Mouse (Mus musculus) erythroblast, adult 5-6 weeks (primary cell): ENCODE results near the gene Susd3. TPM values are rescaled to one million over a fixed set of nuclear protein-coding genes. Genes with fewer than 3 reads are reported as not detected.

ENCODE experiments used
- ATAC-seq: replicated peaks from 2 replicates; pipeline ENCODE4 v1.8.0; 2016; ENCODE audit warnings: moderate number of reproducible peaks, mild to moderate bottlenecking, moderate TSS enrichment, inconsistent platforms; ENCODE audit not compliant: poor library complexity, low FRiP score, severe bottlenecking
- total RNA-seq, 2 experiments: library from RNA; stranded (forward) in 1 of 2; stranded (reverse) in 1 of 2; fragments of 150-400 nt in 1 of 2; fragments of 200-764, 138-1000 nt in 1 of 2; gene quantifications; 2 replicates each; pipeline versions ENCODE4 v1.2.3 to v1.2.4; 2015 to 2017; ENCODE audit warnings: low replicate concordance in 2 of 2

The Susd3 gene
- total RNA-seq, 2 experiments from 2014 or later: 1.5 to 5.2 TPM

DNA sequence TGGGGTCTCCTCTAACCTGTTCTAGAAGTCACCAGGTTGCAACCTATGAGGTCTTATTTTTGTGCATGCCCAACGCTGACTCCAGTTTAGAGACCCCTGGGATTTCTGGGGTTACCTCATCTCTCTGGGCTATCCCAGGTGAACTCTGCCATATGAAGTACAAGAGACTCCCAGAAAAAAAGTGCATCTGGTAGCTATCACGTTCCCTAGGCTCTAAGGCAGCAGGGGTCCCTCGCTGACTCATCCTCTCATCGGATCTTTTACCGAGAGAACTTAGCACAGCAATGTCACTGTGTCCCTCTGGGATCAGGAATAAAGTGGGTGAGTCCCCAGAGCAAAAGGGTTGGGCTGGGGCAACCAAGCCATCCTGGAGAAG is 33.4 kb downstream of the Susd3 start:
- ATAC-seq: no peak

DNA sequence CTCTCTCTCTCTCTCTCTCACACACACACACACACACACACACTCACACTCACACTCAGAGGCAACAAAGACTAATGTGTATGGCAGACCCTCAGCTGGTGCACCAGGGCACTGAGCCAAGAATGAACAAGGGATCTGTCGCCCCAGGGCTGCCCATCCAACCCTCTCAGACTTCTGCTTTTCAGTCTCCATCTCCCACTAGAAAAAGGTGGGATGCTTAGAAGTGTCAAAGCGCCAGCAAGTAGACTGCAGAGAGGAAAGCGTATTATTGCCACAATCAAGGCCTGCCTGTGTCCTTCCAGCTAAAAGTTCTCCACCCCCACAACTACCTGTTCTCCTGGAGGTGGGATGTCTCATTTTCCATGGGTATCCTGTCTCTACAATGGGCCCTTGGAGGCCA is 34.1 kb downstream of the Susd3 start:
- no peak for ATAC-seq

DNA sequence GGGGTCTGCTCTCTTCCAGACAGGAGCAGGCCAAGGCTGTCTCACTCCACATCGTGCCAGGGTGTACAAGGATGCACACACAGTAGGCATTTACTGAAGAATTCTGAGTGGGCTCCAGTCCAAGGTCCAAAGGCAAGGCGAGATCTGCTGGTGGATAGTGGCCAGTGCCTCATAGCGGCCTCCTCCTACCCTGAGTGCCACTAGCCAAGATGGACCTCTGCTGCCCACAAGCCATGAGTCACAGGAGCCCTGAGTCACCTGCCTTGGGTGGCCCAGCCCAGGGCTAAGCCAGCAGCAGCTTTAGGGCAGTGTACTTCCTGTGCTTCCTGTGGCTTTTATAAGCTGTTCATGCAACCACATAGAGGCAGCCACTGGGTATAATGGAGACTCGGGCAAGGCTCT is 35.0 kb downstream of the Susd3 start:
- no peak for ATAC-seq

DNA sequence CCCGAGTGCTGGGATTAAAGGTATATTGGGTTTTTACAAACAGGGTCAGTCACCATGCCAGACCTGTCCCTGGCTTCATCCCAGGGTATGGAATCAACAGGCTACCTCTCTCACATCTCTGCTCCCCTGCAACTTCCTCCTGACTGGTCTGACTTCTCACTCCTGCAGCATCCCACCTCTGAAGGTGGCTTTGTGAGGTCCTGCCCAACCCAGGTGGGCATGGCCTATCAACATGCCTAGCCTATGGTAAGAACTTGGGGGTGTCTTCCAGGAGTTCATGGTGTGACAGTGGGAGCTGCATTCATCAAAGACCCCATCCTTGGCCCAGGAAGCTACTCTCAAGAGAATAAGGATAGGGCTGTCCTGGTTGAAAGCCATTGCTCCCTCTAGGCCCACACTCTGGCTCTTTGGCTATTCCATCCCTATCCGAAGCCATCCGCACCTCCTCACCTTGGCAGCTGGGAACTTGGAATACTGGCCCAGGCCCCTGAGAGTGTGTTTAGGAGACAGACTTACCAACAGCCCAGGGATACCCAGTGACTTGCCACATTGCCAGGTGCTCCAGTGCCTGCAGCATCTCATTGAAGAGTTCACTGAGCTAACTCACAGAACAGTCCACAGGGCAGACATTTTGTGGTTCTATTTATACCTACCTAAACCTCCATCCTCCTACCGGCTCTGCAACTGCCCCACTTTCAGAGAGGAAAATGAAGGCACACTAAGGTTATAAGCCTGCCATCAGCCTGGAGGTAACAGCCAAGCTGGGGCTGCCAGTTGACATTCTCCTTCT is 35.6 kb downstream of the Susd3 start:
- no peak for ATAC-seq

DNA sequence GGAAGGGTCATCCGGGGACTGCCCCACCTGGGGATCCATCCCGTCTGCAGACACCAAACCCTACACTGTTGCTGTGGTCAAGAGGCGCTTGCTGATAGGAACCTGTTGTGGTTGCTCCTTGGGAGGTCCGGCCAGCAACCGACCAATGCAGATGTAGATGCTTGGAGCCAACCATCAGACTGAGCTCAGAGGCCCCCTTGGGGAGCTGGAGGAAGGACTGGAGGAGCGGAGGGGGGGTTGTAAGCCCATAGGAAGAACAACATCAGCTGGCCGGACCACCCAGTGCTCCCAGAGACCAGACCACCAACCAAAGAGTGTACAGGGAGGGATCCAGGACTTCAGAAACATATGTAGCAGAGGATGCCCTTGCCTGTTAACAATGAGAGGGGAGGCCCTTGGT is 39.2 kb downstream of the Susd3 start:
- ATAC-seq: no peak

DNA sequence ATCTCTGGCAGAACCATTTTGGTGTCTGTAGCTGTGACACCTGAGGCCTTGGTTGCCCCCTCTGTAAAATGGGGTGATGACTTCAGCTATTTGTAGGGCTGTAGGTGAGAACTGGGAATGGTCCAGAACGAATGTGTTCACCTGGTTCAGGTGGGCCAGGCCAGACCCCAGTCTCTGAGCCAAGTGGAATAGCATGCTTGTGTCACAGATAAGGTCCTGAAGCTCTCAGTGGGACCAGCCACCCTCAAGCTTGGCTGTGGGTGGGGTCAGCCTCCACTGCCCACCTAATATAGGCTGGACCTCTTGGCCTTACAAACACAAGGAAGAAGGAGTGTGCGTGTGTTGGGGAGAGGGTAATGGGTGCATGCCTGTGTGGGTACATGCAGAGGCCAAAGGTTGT is 42.2 kb downstream of the Susd3 start:
- ATAC-seq: no peak

DNA sequence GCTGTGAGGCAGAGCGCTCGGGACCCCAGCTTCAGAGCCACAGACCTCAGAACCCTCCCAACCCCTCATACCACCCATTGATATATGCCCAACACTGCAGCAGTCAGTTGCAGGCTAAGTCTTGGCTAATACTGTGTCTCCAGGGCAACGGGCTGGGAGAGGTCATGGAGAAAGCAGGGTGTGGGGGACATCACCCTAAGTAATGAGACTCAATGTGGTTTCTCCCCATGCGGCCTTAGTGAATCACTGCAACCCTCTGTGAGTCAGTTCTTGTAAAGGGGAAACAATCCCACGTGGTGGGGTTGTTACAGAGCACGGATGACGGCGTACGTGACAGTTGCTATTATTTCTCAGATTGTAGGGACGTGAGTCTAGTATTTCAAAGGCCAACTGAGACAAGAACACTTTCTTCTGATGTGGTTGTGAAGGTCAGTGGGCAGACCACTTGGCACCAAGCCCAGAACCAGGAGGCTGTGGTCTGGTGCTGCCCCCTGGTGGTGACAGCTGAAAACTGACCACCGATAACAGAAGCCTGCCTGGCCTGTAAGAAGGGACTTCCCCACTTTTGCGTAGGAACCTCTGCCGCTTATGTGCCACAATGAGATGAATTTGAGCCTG is 43.0 kb downstream of the Susd3 start:
- ATAC-seq: peak; percentile 74

DNA sequence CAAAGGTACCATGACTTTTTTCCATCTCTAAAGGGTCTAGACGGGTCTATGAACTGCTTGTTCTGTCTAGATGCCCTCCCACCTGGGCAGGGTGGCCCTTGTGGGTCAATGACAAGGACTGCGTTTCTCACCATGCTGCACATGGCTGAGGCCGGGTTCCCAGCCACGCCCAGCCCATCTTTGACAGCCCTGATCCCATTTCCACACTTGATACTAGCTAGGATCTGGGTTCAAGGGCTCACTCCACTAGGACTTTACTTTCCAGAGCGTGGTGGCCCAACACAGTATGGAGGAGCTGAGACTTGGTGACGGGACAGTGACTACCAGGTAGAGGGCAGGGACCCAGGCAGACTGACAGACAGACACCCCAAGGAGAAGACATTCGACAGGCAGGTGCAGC is 46.0 kb downstream of the Susd3 start:
- no peak for ATAC-seq

DNA sequence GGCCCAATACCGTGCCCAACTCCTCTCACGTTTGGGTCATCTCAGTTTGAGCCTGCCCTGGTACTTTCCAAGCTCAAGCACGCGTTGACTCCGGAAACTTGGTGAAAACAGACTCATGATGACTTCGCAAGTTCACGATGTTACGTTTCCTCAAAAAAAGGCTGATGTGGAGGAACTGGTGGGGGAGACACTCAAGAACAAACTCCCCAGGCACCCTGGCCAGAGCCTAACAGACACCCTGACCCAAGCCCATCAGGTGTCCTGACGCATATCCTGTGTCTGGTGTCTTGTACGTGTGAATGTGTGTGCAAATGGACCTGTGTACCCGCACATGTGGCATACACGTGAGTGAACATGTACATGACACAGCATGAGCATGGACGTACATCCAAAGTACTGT is 47.8 kb downstream of the Susd3 start:
- ATAC-seq: no peak

DNA sequence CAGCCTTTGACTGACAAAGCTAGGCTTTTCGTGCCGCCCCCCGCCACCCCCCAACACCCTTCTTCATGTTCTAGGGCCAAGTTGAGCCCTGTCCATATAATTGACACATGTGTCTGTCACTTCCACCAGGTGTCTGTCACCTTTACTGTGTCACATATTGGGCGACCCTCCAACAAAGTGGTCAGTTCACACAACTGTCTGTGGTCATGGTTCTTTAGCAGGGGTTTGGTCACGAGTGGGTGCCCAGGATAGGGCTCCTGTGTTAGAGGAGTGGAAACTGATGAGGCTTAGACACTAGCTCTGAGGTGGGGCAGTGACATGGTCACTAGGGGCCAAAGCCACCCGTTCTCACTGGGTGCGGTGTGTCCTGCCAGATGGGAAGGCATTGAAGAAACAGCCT is 48.6 kb downstream of the Susd3 start:
- no peak for ATAC-seq

DNA sequence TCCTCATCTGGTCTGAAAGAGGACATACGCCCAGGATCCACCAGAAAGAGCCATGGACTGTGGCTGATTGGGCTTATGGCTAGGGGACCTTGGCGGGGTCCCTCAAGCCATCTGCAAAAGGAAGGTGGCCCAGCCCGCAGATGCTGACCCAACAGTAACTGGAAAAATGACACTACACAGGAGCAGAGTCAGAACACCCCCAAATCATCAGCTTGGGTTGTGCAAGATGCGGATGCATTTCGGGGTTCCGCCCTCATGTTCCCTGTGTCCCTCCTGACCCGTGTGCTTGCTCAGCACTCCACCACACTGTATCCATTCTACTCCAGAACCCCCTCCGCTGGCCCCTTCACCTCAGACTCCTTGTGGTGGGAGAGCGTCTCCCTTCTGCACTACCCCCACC is 49.8 kb downstream of the Susd3 start:
- ATAC-seq: no peak

DNA sequence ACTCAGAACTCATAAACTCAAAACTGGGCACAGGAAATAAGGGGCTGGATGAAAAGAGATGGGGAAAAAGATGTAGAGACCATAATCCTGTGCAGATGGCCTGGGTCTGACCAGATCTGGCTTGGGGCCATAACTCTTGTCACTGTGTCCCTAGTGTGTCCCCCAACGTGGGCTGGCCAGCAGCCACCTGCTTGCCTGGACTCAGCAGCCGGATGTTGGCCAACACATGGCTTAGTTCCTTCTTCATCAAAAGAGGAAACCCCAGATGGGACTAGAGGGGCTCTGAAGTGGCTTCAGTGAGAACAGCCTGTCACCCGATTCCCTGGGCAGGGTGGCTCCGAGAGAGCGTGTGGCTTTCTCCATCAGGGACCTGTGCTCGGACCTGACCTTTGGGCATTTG is 51.7 kb downstream of the Susd3 start:
- no peak for ATAC-seq

DNA sequence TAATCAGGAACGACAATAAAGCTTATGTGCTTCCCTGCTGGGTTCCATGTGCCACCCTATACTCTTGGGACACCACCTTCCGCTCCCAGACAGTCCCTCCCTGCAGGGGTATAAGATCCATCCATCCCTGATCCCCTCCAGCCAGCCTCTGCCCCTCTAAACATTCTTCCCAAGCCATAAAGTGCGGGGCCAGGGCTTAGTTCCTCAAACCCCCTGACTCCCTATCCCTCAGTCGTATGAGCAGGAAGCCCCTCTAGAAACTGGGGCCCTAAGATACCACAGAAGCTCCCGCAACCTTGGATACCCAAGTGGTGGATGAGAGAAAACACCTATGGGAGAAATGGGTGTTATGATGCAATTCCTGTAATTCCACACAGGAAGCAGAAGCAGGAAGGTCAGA is 52.3 kb downstream of the Susd3 start:
- no peak for ATAC-seq

DNA sequence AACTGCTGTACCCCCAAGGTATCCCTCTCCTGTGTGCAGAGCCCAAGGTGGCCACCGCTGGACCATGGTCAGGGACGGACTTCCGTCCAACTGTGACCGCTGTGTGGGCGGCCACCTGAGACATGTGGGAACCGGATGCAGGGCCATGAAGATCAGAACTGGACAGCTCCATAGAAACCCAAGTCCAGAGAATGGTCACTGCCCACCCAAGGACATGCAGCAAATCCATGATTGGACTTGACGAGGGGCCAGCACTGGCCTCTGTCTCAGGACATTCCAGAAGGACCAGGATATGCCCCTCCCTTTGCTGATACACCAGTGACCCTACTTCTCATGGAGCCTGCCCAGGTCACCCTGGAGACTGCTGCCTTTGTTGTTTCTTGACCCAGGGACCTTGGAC is 52.9 kb downstream of the Susd3 start:
- no peak for ATAC-seq

DNA sequence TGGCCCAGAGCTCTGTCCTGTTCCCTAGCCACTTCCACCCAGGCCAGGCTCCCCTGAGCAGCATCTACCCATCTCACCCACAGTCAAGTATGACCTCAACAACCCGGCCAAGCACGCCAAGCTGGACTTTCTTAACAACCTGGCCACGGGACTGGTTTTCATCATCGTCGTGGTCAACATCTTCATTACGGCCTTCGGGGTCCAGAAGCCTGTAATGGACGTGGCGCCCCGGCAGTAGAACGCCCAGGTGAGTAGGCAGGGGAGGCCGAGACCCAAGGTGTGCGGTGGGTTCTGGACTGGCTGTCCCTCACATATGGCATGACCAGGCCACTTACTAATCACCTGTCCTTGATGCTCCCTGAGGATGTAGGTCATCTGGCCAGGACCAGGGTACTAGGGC is 53.7 kb downstream of the Susd3 start:
- ATAC-seq: no peak

DNA sequence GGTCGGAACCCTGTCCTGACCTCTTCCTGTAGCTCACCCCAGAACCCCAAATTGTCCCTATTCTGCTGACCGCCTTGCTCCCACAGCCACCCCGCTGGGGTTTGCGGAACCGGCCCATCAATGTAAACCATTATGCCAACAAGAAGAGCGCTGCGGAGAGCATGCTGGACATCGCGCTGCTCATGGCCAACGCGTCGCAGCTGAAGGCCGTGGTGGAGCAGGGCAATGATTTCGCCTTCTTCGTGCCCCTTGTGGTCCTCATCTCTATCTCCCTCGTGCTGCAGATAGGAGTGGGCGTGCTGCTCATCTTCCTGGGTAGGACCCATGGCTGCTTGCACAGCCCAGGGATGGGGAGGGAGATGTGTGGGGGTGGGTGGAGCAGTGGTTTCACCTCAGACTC is 54.9 kb downstream of the Susd3 start:
- ATAC-seq: no peak

DNA sequence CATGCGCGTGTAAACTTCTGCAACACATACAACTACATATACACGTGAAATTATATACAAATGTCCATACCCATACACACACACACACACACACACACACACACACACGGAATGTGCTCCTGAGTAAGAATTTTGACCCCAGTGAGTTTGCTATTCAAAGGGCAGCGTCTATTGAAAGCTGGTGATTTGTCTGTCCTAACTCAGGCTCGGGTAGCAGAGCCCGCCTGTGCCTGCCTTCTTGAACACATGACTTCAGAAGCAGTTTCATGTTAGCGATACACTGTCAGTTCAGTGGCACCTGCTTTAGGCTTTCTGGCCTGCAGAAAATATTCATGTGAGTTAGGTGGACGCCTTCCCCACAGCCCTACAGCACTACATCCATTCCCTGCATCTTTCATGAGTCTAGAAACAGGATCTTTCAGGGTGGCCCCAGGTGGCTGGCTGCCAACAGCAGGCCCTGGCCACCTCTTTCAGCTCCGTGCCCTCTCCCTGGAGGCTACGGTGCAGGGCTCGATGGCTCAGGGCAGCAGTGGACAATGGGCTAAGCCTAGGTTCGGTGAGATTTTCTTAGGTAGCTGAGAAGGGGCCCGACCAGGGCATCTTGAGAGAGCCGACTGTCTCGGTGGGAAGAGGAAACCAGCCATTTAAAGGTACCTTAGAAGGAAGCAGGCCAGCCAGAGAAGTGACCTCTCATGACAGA is 56.2 kb downstream of the Susd3 start:
- ATAC-seq: no peak

DNA sequence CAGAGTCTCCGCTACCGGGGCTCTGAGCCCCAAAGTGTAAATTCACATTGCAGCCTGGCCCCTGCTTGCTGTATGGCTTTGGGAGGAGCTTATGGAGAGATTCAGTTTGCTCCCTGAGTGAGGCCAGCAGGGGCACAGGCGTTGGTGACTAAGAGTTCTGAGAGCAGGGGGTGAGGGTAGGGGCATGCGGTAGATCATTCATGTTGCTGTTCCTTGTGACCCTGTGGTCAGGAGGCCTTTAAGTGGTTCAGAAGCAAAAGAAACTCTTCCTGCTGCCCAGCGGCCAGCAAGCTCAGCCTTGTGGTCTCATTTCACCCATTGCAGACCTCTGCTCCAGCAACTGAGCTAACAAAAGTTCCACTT is 56.9 kb downstream of the Susd3 start:
- ATAC-seq: no peak

DNA sequence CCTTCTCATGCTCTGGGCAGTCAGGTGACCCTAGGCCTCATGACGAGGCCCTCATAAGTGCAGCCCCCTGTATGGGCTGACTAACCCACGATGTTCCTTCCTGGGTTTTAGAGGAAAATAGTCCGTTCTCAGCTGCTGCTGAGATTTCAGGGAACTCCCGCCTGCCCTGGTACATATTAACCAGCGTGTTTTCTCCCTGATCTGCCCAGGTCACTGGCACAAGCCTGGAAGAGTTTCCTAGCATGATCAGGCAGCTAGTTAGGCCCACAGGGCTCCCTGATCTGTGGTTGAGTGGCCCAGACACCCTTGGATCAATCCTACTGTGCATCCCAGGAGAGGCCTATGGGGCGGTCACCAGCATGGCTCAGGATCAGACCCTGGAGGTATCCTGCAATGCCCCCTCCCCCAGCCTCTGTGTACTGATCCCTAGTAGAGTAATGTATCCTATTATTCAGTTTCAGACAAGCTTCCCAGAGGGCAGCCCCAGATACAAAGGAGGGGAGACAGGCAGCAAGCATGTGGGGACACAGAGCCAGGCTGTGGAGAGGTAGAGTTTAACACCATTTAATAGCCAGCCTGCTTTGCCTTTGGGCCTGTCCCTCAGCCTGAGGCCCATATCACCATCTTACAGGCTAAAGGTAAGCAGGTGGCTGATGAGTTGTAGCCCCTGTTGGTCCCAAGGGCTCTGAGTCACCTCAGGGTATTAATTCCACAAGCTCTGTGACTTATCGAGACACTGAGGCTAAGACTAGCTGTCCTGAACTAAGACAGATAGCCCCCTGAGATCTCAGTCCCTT is 57.4 kb downstream of the Susd3 start:
- ATAC-seq: no peak

DNA sequence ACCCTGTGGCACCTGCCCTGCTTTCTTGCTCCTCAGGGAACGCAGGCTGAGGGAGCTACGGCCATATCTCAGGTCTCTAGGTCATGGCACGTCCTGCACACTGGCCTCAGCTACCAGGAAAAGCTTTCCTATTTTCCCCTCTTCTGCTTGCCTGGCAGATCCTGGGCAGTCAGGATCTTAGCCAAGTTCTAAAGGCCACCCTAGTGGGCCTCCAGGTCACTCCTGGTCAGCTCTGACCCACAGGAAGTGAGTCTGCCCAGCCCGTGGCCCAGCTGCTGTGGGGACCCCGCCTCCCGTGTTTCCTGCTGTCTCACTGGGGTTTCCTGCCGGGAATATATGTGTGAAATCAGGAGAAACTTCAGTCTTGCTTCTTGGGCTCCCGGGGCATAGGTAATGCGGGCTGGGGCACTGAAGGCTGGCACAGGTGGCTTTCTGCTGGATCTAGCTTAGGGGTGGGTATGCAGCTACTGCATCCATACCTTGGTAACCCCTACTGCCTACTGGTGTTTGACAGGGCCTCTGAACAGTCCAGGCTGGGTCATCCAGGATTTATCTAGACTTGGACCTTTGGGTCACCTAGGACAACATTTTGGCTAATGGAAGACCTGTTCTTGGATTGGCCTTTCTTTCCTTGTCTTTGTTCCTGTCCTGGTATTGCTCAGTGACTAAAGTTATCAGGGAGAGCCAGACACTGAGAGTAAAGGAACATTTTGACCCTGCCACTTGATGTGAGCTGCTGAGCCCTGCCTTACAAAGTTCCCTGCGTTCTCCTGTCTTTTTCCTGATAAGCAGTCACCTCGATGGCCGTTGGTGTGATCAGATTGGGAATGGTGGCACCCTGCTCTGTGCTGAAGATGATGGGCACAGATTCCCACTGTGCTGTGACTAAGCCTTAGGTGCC is 58.3 kb downstream of the Susd3 start:
- ATAC-seq: no peak
